Mouse (Mus musculus): ENCODE measurements around the gene Bsnd. TPM values are rescaled to one million over a fixed set of nuclear protein-coding genes. Genes with fewer than 3 reads are reported as not detected.

Gene Bsnd
- polyA plus RNA-seq, 1 experiment from 2014 or later, result not detected

- H3K9ac ChIP-seq, result no peak overlapping the region
Observed at GRCm38 (mm10) chr4:106509888-106510287, 17.8 kb upstream of the Bsnd start.

GRCm38 (mm10) chr4:106505453-106506058, 13.5 kb upstream of the Bsnd start:
- ATAC-seq (ENCODE audit: low FRiP score), result no peak
- Histone ChIP-seq H3K4me2 (no peak overlapping the region), H3K4me3 (no peak overlapping the region), H3K27ac (no peak overlapping the region), H3K9ac (no peak overlapping the region), H3K4me1 (replicated peaks) (no peaks in the 10 kb centered on the region), H3K36me3 (no peaks in the 10 kb centered on the region), H3K9me3 (no peaks in the 10 kb centered on the region), H3K27me3 (no peaks in the 10 kb centered on the region)
- 84% methylated on average over 14 of the region's 14 CpGs for WGBS

More at GRCm38 (mm10) chr4:106509888-106510287, 17.8 kb upstream of the Bsnd start:
- WGBS, result 78% methylated on average over 4 of the region's 4 CpGs
- H3K9me3 ChIP-seq, result no peaks in the 10 kb centered on the region
- H3K4me1 ChIP-seq (replicated peaks), result no peaks in the 10 kb centered on the region
- ATAC-seq (ENCODE audit: low FRiP score), result no peak
- no peaks in the 10 kb centered on the region for H3K36me3 ChIP-seq
- no peak overlapping the region for H3K4me3 ChIP-seq
- H3K27me3 ChIP-seq, result no peaks in the 10 kb centered on the region
- no peak overlapping the region for H3K4me2 ChIP-seq
- no peak overlapping the region for H3K27ac ChIP-seq

GRCm38 (mm10) chr4:106503578-106503977, 11.5 kb upstream of the Bsnd start:
- H3K9me3 ChIP-seq, result no peaks in the 10 kb centered on the region
- no peak overlapping the region for H3K4me2 ChIP-seq
- no peak overlapping the region for H3K27ac ChIP-seq
- no peak overlapping the region for H3K4me3 ChIP-seq
- H3K9ac ChIP-seq, result no peak overlapping the region
- peaks cover 12% of the 10 kb centered on the region for H3K4me1 ChIP-seq (replicated peaks)
- no peaks in the 10 kb centered on the region for H3K36me3 ChIP-seq
- WGBS, result 94% methylated on average over 3 of the region's 3 CpGs
- H3K27me3 ChIP-seq, result no peaks in the 10 kb centered on the region
- no peak for ATAC-seq (ENCODE audit: low FRiP score)

- Histone ChIP-seq H3K4me2 (no peak overlapping the region), H3K27me3 (no peaks in the 10 kb centered on the region), H3K27ac (no peak overlapping the region), H3K9me3 (no peaks in the 10 kb centered on the region), H3K36me3 (no peaks in the 10 kb centered on the region), H3K4me1 (replicated peaks) (peaks cover 19% of the 10 kb centered on the region), H3K4me3 (no peak overlapping the region), H3K9ac (no peak overlapping the region)
- WGBS, result 83% methylated on average over 10 of the region's 10 CpGs
- no peak for ATAC-seq (ENCODE audit: low FRiP score)
Observed at GRCm38 (mm10) chr4:106500066-106500465, 8.0 kb upstream of the Bsnd start.

- H3K9me3 ChIP-seq, result no peaks in the 10 kb centered on the region
- no peak overlapping the region for H3K4me3 ChIP-seq
- 34% methylated on average over 3 of the region's 3 CpGs for WGBS
- no peak overlapping the region for H3K9ac ChIP-seq
- peaks cover 19% of the 10 kb centered on the region for H3K4me1 ChIP-seq (replicated peaks)
- no peak overlapping the region for H3K27ac ChIP-seq
- no peak overlapping the region for H3K4me2 ChIP-seq
- H3K27me3 ChIP-seq, result no peaks in the 10 kb centered on the region
- ATAC-seq (ENCODE audit: low FRiP score), result 0 out of 2 replicates have a peak, but pooled peaks have one; percentile 12
- no peaks in the 10 kb centered on the region for H3K36me3 ChIP-seq
Observed at GRCm38 (mm10) chr4:106498471-106498844, 6.4 kb upstream of the Bsnd start.

- H3K36me3 ChIP-seq, result no peaks in the 10 kb centered on the region
- H3K4me3 ChIP-seq, result no peak overlapping the region
- H3K9me3 ChIP-seq, result no peaks in the 10 kb centered on the region
- no peak overlapping the region for H3K4me2 ChIP-seq
- H3K9ac ChIP-seq, result no peak overlapping the region
- no peaks in the 10 kb centered on the region for H3K27me3 ChIP-seq
- ATAC-seq (ENCODE audit: low FRiP score), result peak; percentile 50; the same call in 1 of the 2 replicates
- peaks cover 19% of the 10 kb centered on the region for H3K4me1 ChIP-seq (replicated peaks)
- no peak overlapping the region for H3K27ac ChIP-seq
- 62% methylated on average over 8 of the region's 8 CpGs for WGBS
Observed at GRCm38 (mm10) chr4:106497776-106498470, 5.8 kb upstream of the Bsnd start.

GRCm38 (mm10) chr4:106496833-106497232, 4.8 kb upstream of the Bsnd start:
- no peak overlapping the region for H3K4me3 ChIP-seq
- H3K36me3 ChIP-seq, result no peaks in the 10 kb centered on the region
- H3K27me3 ChIP-seq, result no peaks in the 10 kb centered on the region
- ATAC-seq (ENCODE audit: low FRiP score), result no peak
- no peaks in the 10 kb centered on the region for H3K9me3 ChIP-seq
- H3K27ac ChIP-seq, result no peak overlapping the region
- H3K9ac ChIP-seq, result no peak overlapping the region
- WGBS, result 52% methylated on average over 6 of the region's 6 CpGs
- H3K4me2 ChIP-seq, result no peak overlapping the region
- peaks cover 19% of the 10 kb centered on the region for H3K4me1 ChIP-seq (replicated peaks)

GRCm38 (mm10) chr4:106493639-106494038, 1.6 kb upstream of the Bsnd start:
- Histone ChIP-seq H3K27ac (no peak overlapping the region), H3K9ac (no peak overlapping the region), H3K9me3 (no peaks in the 10 kb centered on the region), H3K4me1 (replicated peaks) (peaks cover 8% of the 10 kb centered on the region), H3K4me2 (no peak overlapping the region), H3K4me3 (no peak overlapping the region), H3K27me3 (no peaks in the 10 kb centered on the region), H3K36me3 (no peaks in the 10 kb centered on the region)
- no peak for ATAC-seq (ENCODE audit: low FRiP score)
- WGBS, result 74% methylated on average over 2 of the region's 2 CpGs

GRCm38 (mm10) chr4:106490620-106491019, 1.5 kb downstream of the Bsnd start:
- Histone ChIP-seq H3K4me1 (replicated peaks) (no peaks in the 10 kb centered on the region; the same call in 1 of the 2 replicates), H3K4me2 (no peak overlapping the region), H3K27me3 (no peaks in the 10 kb centered on the region), H3K36me3 (no peaks in the 10 kb centered on the region), H3K9ac (no peak overlapping the region), H3K27ac (no peak overlapping the region), H3K9me3 (no peaks in the 10 kb centered on the region), H3K4me3 (no peak overlapping the region)
- ATAC-seq (ENCODE audit: low FRiP score), result no peak
- WGBS, result 70% methylated on average over 4 of the region's 4 CpGs

GRCm38 (mm10) chr4:106483831-106484230, 8.3 kb downstream of the Bsnd start:
- 87% methylated on average over 1 of the region's 1 CpGs for WGBS
- no peak for ATAC-seq (ENCODE audit: low FRiP score)
- no peaks in the 10 kb centered on the region for H3K9me3 ChIP-seq

GRCm38 (mm10) chr4:106483215-106483727, 8.8 kb downstream of the Bsnd start:
- H3K36me3 ChIP-seq, result no peaks in the 10 kb centered on the region

More at GRCm38 (mm10) chr4:106483831-106484230, 8.3 kb downstream of the Bsnd start:
- no peak overlapping the region for H3K27ac ChIP-seq
- no peak overlapping the region for H3K4me3 ChIP-seq
- H3K36me3 ChIP-seq, result no peaks in the 10 kb centered on the region
- peaks cover 6% of the 10 kb centered on the region for H3K4me1 ChIP-seq (replicated peaks)
- H3K27me3 ChIP-seq, result peaks cover 14% of the 10 kb centered on the region; the same call in 1 of the 2 replicates
- no peak overlapping the region for H3K9ac ChIP-seq
- H3K4me2 ChIP-seq, result no peak overlapping the region

GRCm38 (mm10) chr4:106480545-106480944, 11.5 kb downstream of the Bsnd start:
- H3K36me3 ChIP-seq, result no peaks in the 10 kb centered on the region
- 69% methylated on average over 3 of the region's 3 CpGs for WGBS
- no peak for ATAC-seq (ENCODE audit: low FRiP score)

More at GRCm38 (mm10) chr4:106483215-106483727, 8.8 kb downstream of the Bsnd start:
- no peak overlapping the region for H3K9ac ChIP-seq
- no peak for ATAC-seq (ENCODE audit: low FRiP score)
- no peak overlapping the region for H3K4me2 ChIP-seq
- 41% methylated on average over 7 of the region's 7 CpGs for WGBS
- H3K9me3 ChIP-seq, result no peaks in the 10 kb centered on the region
- H3K27ac ChIP-seq, result no peak overlapping the region
- H3K4me1 ChIP-seq (replicated peaks), result peaks cover 6% of the 10 kb centered on the region
- H3K27me3 ChIP-seq, result peaks cover 14% of the 10 kb centered on the region; the same call in 1 of the 2 replicates
- no peak overlapping the region for H3K4me3 ChIP-seq

More at GRCm38 (mm10) chr4:106480545-106480944, 11.5 kb downstream of the Bsnd start:
- H3K4me1 ChIP-seq (replicated peaks), result peaks cover 6% of the 10 kb centered on the region
- no peak overlapping the region for H3K9ac ChIP-seq
- H3K4me3 ChIP-seq, result no peak overlapping the region
- H3K9me3 ChIP-seq, result no peaks in the 10 kb centered on the region
- no peak overlapping the region for H3K27ac ChIP-seq
- peaks cover 14% of the 10 kb centered on the region; the same call in 1 of the 2 replicates for H3K27me3 ChIP-seq
- no peak overlapping the region for H3K4me2 ChIP-seq
